Mouse (Mus musculus): ENCODE results near the gene Scgb1b27. TPM values are rescaled to one million over a fixed set of nuclear protein-coding genes. Genes with fewer than 3 reads are reported as not detected.

The Scgb1b27 gene
- polyA plus RNA-seq (2017; shearing (Covaris generic)) = not detected

GRCm38 (mm10) chr7:34021183-34021582 is at the start of gene Scgb1b27:
Gene Scgb1b27 (plus strand): TSS chr7:34021483.

GRCm38 (mm10) chr7:34013842-34014241 is 7.4 kb upstream of the Scgb1b27 start, which contains the start of gene Scgb2b27:
Gene Scgb2b27 (minus strand): TSS chr7:34013942.

Other genes with a start within 250 kb of the Scgb1b27 start
- not detected for gene Scgb2b26, start 76.4 kb upstream of the Scgb1b27 start, polyA plus RNA-seq (2017; shearing (Covaris generic))
- gene Scgb2b27, start 7.5 kb upstream of the Scgb1b27 start, polyA plus RNA-seq (2017; shearing (Covaris generic)) = not detected
- gene Scgb1b30, start 73.9 kb downstream of the Scgb1b27 start, polyA plus RNA-seq (2017; shearing (Covaris generic)) = not detected
- gene Wtip, start 111.8 kb downstream of the Scgb1b27 start, polyA plus RNA-seq (2017; shearing (Covaris generic)) = not detected
- gene Uba2, start 148.1 kb downstream of the Scgb1b27 start, polyA plus RNA-seq (2017; shearing (Covaris generic)) = 95.1 TPM
- gene Pdcd2l, start 175.2 kb downstream of the Scgb1b27 start, polyA plus RNA-seq (2017; shearing (Covaris generic)) = 33.5 TPM
- 259 TPM for gene Gpi1, start 208.9 kb downstream of the Scgb1b27 start, polyA plus RNA-seq (2017; shearing (Covaris generic))
- 2.3 TPM for gene Gm6096, start 229.6 kb downstream of the Scgb1b27 start, polyA plus RNA-seq (2017; shearing (Covaris generic))

All from effector memory CD4-positive, alpha-beta T cell, adult 5 months (primary cell).